Mouse (Mus musculus): Measurements from ENCODE around the gene Ugt1a9.

GRCm38 (mm10) chr1:88225741-88226140 lies 155.1 kb downstream of the Ugt1a9 start:
- TF ChIP-seq POLR2A (IDR thresholded peaks at IDR 0.05; ENCODE audit: borderline replicate concordance, low read depth, low read length) = no peak
- TF ChIP-seq CTCF (IDR thresholded peaks at IDR 0.05; ENCODE audit: low read depth, low read length) = no peak
